Mouse (Mus musculus) MEL (cell line): Measurements from ENCODE around the gene Aldh8a1. TPM values are rescaled to one million over a fixed set of nuclear protein-coding genes. Genes with fewer than 3 reads are reported as not detected.
A peak's percentile ranks its signal among the peaks of the same experiment; 100 is the strongest.
"Not testable (repeated sequence)": the region's sequence is repeated elsewhere in the genome, so short reads cannot be mapped to it uniquely, and the experiment has no call there.

ENCODE experiments used
- DNase-seq: peaks from one replicate; pipeline ENCODE4 v3.0.0; 2011; ENCODE audit warnings: low read depth, low spot score
- H3K27ac ChIP-seq: 2 replicates; pipeline ENCODE4 v1.5.1; 2012; ENCODE audit warnings: low read depth, mild to moderate bottlenecking, control low read depth, low read length, moderate library complexity; ENCODE audit not compliant: control insufficient read depth
- H3K27me3 ChIP-seq, 2 experiments: fragments of 150-350 bp in 1 of 2; sonication (generic) in 1 of 2; 2 replicates each; pipeline ENCODE4 v1.6.1; 2012; ENCODE audit warnings: low read length in 2 of 2, mild to moderate bottlenecking in 2 of 2, improper control_type of control experiment in 1 of 2, moderate library complexity in 1 of 2; ENCODE audit not compliant: insufficient read depth in 2 of 2, control insufficient read depth in 1 of 2
- H3K36me3 ChIP-seq, 2 experiments: 2 replicates each; pipeline ENCODE4 v1.6.1; 2012 to 2014; ENCODE audit warnings: low read length in 2 of 2, improper control_type of control experiment in 1 of 2, inconsistent platforms in 1 of 2, mild to moderate bottlenecking in 1 of 2; ENCODE audit not compliant: insufficient read depth in 2 of 2, control insufficient read depth in 1 of 2
- H3K4me1 ChIP-seq, 2 experiments: fragments of 150-350 bp in 1 of 2; sonication (generic) in 1 of 2; 2 replicates each; pipeline ENCODE4 v1.6.1; 2012; ENCODE audit warnings: low read length in 2 of 2, improper control_type of control experiment in 1 of 2, mild to moderate bottlenecking in 1 of 2; ENCODE audit not compliant: insufficient read depth in 2 of 2, control insufficient read depth in 1 of 2
- H3K4me3 ChIP-seq, 2 experiments: fragments of 150-350 bp in 1 of 2; sonication (generic) in 1 of 2; 2 replicates each; pipeline ENCODE4 v1.5.1; 2012; ENCODE audit warnings: low read depth in 2 of 2, low read length in 2 of 2, mild to moderate bottlenecking in 2 of 2, moderate library complexity in 2 of 2, control low read depth in 1 of 2, improper control_type of control experiment in 1 of 2; ENCODE audit not compliant: control insufficient read depth in 1 of 2, insufficient read depth in 1 of 2
- H3K79me2 ChIP-seq: 2 replicates; pipeline ENCODE4 v1.6.1; 2012; ENCODE audit warnings: mild to moderate bottlenecking, low read length, moderate library complexity; ENCODE audit not compliant: control insufficient read depth, poor library complexity, insufficient read depth
- H3K9ac ChIP-seq: 2 replicates; pipeline ENCODE4 v1.6.1; 2012; ENCODE audit warnings: low read depth, mild to moderate bottlenecking, control low read depth, low read length, moderate library complexity; ENCODE audit not compliant: control insufficient read depth, poor library complexity, severe bottlenecking
- H3K9me3 ChIP-seq: fragments of 150-350 bp; sonication (generic); replicated peaks from 2 replicates; pipeline ENCODE4 v1.6.1; 2012; ENCODE audit warnings: mild to moderate bottlenecking, low read length, improper control_type of control experiment, moderate library complexity; ENCODE audit not compliant: insufficient read depth
- CHD1 ChIP-seq: IDR thresholded peaks from 2 replicates; pipeline ENCODE4 v1.6.1; 2012; ENCODE audit warnings: low read depth, mild to moderate bottlenecking, inconsistent platforms, low read length, improper control_type of control experiment
- EP300 ChIP-seq, 2 experiments: IDR thresholded peaks; 2 replicates each; pipeline ENCODE4 v1.6.1; 2011; ENCODE audit warnings: improper control_type of control experiment in 2 of 2, low read length in 2 of 2, low read depth in 1 of 2, mild to moderate bottlenecking in 1 of 2
- GABPA ChIP-seq: IDR thresholded peaks from 2 replicates; pipeline ENCODE4 v1.6.1; 2012; ENCODE audit warnings: low read depth, mild to moderate bottlenecking, inconsistent platforms, low read length, improper control_type of control experiment, moderate library complexity
- GATA1 ChIP-seq: IDR thresholded peaks from 2 replicates; pipeline ENCODE4 v1.6.1; 2011; ENCODE audit warnings: low read depth, low read length, improper control_type of control experiment
- HCFC1 ChIP-seq: IDR thresholded peaks from 2 replicates; pipeline ENCODE4 v1.6.1; 2012; ENCODE audit warnings: low read depth, mild to moderate bottlenecking, inconsistent platforms, low read length, improper control_type of control experiment, moderate library complexity
- JUND ChIP-seq: IDR thresholded peaks from 2 replicates; pipeline ENCODE4 v1.6.1; 2011; ENCODE audit warnings: low read depth, mild to moderate bottlenecking, improper control_type of control experiment, low read length
- MAFK ChIP-seq: IDR thresholded peaks from 2 replicates; pipeline ENCODE4 v1.6.1; 2011; ENCODE audit warnings: low read depth, mild to moderate bottlenecking, low read length, improper control_type of control experiment, borderline replicate concordance
- MAX ChIP-seq: IDR thresholded peaks from 2 replicates; pipeline ENCODE4 v1.6.1; 2011; ENCODE audit warnings: low read length, improper control_type of control experiment
- MEF2A ChIP-seq: IDR thresholded peaks from 2 replicates; pipeline ENCODE4 v1.6.1; 2014; ENCODE audit warnings: low read depth, mild to moderate bottlenecking, inconsistent platforms, low read length, improper control_type of control experiment; ENCODE audit not compliant: poor library complexity, insufficient replicate concordance, severe bottlenecking; ENCODE audit errors: extremely low read depth
- MXI1 ChIP-seq: IDR thresholded peaks from 2 replicates; pipeline ENCODE4 v1.6.1; 2011; ENCODE audit warnings: mild to moderate bottlenecking, low read depth, low read length, improper control_type of control experiment
- MYB ChIP-seq: IDR thresholded peaks from 2 replicates; pipeline ENCODE4 v1.6.1; 2011; ENCODE audit warnings: mild to moderate bottlenecking, low read depth, low read length, improper control_type of control experiment
- MYC ChIP-seq: IDR thresholded peaks from 2 replicates; pipeline ENCODE4 v1.6.1; 2011; ENCODE audit warnings: low read depth, mild to moderate bottlenecking, low read length, improper control_type of control experiment, moderate library complexity
- POLR2AphosphoS5 ChIP-seq: IDR thresholded peaks from 2 replicates; pipeline ENCODE4 v1.6.1; 2012; ENCODE audit warnings: low read depth, borderline replicate concordance, mild to moderate bottlenecking, inconsistent platforms, low read length, moderate library complexity, mixed read lengths
- RAD21 ChIP-seq: IDR thresholded peaks from 2 replicates; pipeline ENCODE4 v1.6.1; 2011; ENCODE audit warnings: mild to moderate bottlenecking, low read depth, low read length, improper control_type of control experiment
- RCOR1 ChIP-seq: IDR thresholded peaks from 2 replicates; pipeline ENCODE4 v1.6.1; 2012; ENCODE audit warnings: low read depth, mild to moderate bottlenecking, inconsistent platforms, low read length, improper control_type of control experiment
- SIN3A ChIP-seq: IDR thresholded peaks from 2 replicates; pipeline ENCODE4 v1.6.1; 2012; ENCODE audit warnings: low read length, improper control_type of control experiment, inconsistent platforms
- SMC3 ChIP-seq: IDR thresholded peaks from 2 replicates; pipeline ENCODE4 v1.6.1; 2011; ENCODE audit warnings: low read depth, low read length, improper control_type of control experiment
- TBP ChIP-seq: IDR thresholded peaks from 2 replicates; pipeline ENCODE4 v1.8.0; 2011; ENCODE audit warnings: low read depth, low read length, improper control_type of control experiment
- TCF12 ChIP-seq: IDR thresholded peaks from 2 replicates; pipeline ENCODE4 v1.6.1; 2014; ENCODE audit warnings: low read depth, mild to moderate bottlenecking, inconsistent platforms, low read length, improper control_type of control experiment, moderate library complexity
- USF1 ChIP-seq: IDR thresholded peaks from 2 replicates; pipeline ENCODE4 v1.6.1; 2014; ENCODE audit warnings: low read depth, mild to moderate bottlenecking, inconsistent platforms, low read length, improper control_type of control experiment, moderate library complexity
- ZKSCAN1 ChIP-seq: IDR thresholded peaks from 2 replicates; pipeline ENCODE4 v1.6.1; 2012; ENCODE audit warnings: low read depth, mild to moderate bottlenecking, inconsistent platforms, low read length, improper control_type of control experiment, moderate library complexity
- polyA plus RNA-seq, 2 experiments: library from polyadenylated mRNA; stranded (reverse) in 1 of 2; unstranded in 1 of 2; fragments of >175 nt in 1 of 2; fragments of >200 nt in 1 of 2; gene quantifications; 2 replicates each; pipeline versions ENCODE4 v1.2.1 to v1.2.4; 2012; ENCODE audit warnings: low replicate concordance in 2 of 2, low read depth in 1 of 2; ENCODE audit not compliant: insufficient read length in 2 of 2, insufficient read depth in 1 of 2, missing spikeins in 1 of 2
- total RNA-seq: library from RNA; depleted of rRNA; stranded (reverse); fragments of 300-350 nt; gene quantifications from 2 replicates; pipeline ENCODE4 v1.2.3, GENCODE M21; 2012

Gene Aldh8a1
- total and polyA plus RNA-seq, 3 experiments = 0.04 to 0.07 TPM; not detected in 1

DNA sequence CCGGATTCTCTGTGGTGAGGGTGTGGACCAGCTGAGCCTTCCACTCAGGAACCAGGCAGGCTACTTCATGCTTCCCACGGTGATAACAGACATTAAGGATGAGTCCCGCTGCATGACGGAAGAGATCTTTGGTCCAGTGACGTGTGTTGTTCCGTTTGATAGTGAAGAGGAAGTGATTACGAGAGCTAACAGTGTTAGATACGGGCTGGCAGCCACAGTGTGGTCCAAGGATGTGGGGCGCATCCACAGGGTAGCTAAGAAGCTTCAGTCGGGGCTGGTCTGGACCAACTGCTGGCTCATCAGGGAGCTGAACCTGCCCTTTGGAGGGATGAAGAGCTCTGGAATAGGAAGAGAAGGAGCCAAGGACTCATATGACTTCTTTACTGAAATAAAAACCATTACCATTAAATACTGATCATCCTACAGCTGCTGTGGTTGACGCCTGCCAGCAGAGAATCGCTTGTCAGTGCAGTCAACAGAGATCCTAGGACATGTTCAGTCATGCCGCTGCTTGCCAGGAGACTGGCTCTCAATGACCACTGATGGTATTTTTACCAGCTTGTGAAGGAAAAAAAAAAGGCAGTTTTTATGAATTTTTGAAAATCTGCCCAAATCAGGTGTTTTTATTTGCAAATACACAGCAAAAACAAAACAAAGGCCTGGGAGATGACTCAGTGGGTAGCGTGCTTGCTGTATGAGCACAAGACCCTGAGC lies 18.5 kb downstream of the Aldh8a1 start (continued):
- TF ChIP-seq RAD21 = no peak
- TF ChIP-seq EP300 (IDR thresholded peaks at IDR 0.05; ENCODE audit: low read depth in 1 of 2, low read length in 2 of 2) = peak; percentile 77 to 89
- no peak for TF ChIP-seq TBP

DNA sequence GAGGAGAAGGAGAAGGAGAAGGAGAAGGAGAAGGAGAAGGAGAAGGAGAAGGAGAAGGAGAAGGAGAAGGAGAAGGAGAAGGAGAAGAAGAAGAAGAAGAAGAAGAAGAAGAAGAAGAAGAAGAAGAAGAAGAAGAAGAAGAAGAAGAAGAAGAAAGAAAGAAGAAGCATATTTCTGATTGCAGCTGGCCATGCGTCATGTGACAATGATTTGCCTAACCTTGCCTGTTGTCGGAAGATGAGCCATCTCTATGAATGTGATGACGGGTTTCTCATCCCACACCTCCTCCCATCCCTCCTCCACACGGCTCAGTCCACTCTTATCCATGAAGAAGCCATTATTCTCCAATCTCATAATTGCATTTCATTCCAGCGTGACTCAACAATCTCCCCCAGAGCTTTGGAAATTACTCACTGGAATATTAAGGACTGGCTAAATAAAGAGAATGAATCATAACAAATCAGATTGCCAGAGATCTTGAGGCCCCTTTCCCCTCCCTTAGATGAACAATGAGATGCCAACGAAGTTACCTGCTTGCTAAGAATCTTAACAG lies 21.9 kb downstream of the Aldh8a1 start:
- H3K27me3 ChIP-seq, H3K4me3 ChIP-seq, H3K9ac ChIP-seq, H3K27ac ChIP-seq, DNase-seq, H3K79me2 ChIP-seq, H3K9me3 ChIP-seq: not testable (repeated sequence)
- Histone ChIP-seq H3K36me3 (peaks cover 0 to 29% of the 10 kb centered on the region in 2 experiments; a peak in 2 of 4 replicates), H3K4me1 (peaks cover 0 to 28% of the 10 kb centered on the region in 2 experiments; a peak in 3 of 4 replicates)

DNA sequence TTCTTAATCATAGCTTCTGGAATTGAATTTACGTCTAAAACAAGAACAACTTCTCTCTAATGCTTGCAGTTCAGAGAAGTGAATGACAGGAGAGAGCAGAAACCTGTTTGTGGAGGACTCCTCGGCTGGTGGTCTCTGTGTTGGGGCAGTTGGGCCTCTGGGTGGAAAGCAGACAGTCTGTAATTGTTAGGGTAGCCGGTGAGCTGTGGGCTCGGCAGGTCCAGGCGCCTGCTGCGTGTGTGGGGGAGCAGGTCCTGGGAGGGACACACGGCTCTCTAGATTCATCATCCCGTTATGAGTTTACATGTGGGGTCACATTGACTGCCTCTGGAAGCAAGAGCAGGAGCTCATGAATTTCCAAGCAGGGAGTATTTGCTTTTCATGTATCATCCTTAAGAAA lies 22.5 kb downstream of the Aldh8a1 start:
- Histone ChIP-seq H3K9me3 (no peaks in the 10 kb centered on the region), H3K27me3 (peaks cover 0 to 1% of the 10 kb centered on the region in 2 experiments; a peak in 2 of 4 replicates), H3K4me1 (peaks cover 0 to 27% of the 10 kb centered on the region in 2 experiments; a peak in 2 of 4 replicates), H3K36me3 (peaks cover 0 to 22% of the 10 kb centered on the region in 2 experiments; a peak in 2 of 4 replicates), H3K27ac (no peak overlapping the region), H3K79me2 (no peaks in the 10 kb centered on the region), H3K9ac (no peak overlapping the region), H3K4me3 (no peak overlapping the region)
- no peak for DNase-seq
- no peak for TF ChIP-seq POLR2AphosphoS5
- TF ChIP-seq MYB = no peak
- no peak for TF ChIP-seq SMC3
- no peak for TF ChIP-seq MYC
- TF ChIP-seq RAD21 = no peak
- no peak for TF ChIP-seq MAX
- no peak for TF ChIP-seq GABPA
- no peak for TF ChIP-seq GATA1
- no peak for TF ChIP-seq RCOR1
- TF ChIP-seq MEF2A = no peak
- no peak for TF ChIP-seq CHD1
- no peak for TF ChIP-seq ZKSCAN1
- no peak for TF ChIP-seq JUND
- TF ChIP-seq USF1 = no peak
- no peak for TF ChIP-seq SIN3A
- no peak for TF ChIP-seq TCF12
- no peak for TF ChIP-seq MAFK
- TF ChIP-seq MXI1 = no peak
- TF ChIP-seq HCFC1 = no peak
